Mouse (Mus musculus) cerebellum, adult 2 months (tissue): ENCODE data around the gene Taok3.

Experiments used
- CTCF ChIP-seq: fragments of 200-500 bp; IDR thresholded peaks from 2 replicates; pipeline ENCODE4 v1.5.1; 2011; ENCODE audit warnings: low read depth, mild to moderate bottlenecking, control low read depth, low read length, moderate library complexity, borderline replicate concordance; ENCODE audit not compliant: insufficient read depth
- POLR2A ChIP-seq: fragments of 200-500 bp; IDR thresholded peaks from 2 replicates; pipeline ENCODE4 v1.6.1; 2011; ENCODE audit warnings: low read length, control low read depth, borderline replicate concordance; ENCODE audit not compliant: insufficient read depth

- TF ChIP-seq CTCF (no peak), POLR2A (no peak)
Observed at GRCm38 (mm10) chr5:117281536-117281935, 161.6 kb downstream of the Taok3 start.
